Mouse (Mus musculus) thymus, postnatal 36 days (tissue): ENCODE results near the gene Dnaja2.

Source experiments
- DNase-seq, 2 experiments: peaks; one replicate each; pipeline ENCODE4 v3.0.0; 2022; ENCODE audit warnings: mixed read lengths in 2 of 2

The Dnaja2 gene

DNA sequence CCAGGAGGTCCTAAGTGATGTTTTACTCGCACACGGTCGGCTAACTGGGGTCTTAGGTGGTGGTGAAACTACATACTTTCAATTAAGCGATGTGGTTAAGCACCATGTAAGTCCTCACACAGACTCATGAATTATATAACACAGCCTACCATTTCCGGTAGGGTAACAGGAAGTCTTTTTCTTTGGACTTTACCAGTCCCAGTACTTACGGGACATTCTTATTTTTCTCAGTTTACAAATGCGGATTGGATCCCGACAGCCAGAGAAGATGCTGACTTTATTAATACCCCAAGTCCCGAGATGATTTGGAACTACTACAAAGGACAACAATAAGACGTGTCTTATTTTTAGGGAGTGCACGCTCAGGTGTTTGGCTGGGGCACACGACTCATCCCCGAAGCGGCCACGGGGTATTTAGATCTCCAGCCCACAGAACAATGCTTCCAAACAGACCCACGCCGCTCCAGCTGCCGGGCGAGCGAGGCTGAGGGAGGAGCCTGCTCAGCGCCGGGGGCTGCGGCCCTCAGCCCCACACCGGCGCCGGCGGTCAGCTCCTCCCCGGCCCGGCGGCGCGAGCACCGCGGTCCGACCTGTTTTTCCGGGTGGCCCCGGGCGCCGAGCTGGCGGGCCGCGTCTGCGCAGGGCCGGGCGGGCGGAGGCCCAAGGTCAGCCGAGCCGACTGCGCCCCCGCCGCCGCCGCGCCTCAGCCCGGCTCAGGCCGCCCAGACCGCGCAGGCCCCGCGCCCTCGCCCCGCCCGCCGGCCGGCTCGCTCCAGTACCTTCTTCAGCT lies 558 bp downstream of the Dnaja2 start:
- no peak for DNase-seq

DNA sequence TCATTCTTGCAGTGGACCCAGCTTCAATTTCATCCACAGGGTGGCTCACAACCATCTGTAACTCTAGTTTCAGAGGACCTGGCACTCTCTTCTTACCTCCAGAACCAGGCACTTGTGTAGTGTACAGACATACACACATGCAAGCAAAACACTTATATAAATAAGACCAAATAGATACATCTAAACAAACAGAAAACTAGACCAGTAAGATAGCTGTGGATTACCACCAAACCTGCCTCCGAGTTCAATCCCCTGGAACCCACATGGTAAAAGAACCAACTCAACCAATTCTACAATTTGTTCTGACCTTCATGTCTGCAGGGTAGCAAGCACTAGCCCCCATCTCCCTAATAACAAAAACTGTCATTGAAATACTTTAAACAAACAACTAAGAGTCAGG lies 3.2 kb downstream of the Dnaja2 start:
- DNase-seq: no peak

DNA sequence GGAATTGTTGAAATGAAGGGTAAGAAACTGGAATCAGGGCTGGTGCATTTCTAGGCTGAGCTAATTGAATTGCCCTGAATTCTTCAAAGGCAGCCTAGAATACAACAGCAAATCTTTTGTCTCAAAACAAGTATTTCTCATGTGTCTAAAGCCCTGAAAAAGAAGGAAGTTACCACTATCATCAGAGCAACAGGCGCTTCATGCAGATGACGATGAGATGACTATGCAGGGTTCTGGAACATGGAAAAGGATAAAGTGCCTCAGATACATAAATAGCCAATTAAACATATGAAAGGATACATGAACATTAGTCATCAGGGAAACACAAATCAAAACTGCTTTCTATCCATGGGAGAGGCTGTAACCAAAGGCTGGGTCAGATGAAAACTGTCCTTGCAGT lies 18.8 kb downstream of the Dnaja2 start:
- no peak for DNase-seq

DNA sequence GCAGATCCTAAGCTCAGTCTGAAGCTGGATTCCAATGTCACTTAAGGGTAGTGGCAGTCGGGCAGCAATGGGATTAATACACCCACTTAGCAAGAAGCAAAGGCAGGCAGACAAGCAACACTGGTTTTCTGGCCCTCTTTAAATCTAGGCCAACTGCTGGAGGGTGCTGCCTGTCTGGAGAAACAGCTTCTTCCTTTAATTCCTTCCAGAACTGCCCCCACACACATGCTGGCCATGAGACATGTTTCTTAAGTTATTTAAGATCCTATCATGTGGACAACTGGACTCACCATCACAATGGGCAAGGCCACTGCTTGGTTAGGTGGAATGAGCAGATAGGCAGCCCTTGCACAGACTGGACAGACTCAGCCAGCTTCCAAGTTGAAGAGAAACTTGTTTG lies 21.0 kb downstream of the Dnaja2 start:
- no peak for DNase-seq

DNA sequence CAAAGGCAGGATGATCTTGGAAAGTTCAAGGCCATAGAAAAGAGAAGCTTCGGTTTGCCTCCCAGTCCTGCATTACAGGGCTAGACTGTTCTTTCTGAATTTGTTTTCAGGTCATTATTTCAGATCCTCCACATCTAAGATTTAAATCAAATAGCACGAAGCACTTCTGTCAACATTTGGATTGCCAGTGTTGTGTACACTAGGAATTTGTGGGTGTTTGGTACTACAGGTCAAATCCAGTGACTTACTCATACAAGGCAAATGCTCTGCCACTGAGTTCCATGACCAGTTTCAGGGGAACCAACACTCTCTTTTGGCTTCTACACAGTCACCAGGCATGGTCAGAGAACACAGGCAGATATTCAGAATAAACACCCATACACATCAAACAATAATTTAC lies 21.7 kb downstream of the Dnaja2 start:
- no peak for DNase-seq

DNA sequence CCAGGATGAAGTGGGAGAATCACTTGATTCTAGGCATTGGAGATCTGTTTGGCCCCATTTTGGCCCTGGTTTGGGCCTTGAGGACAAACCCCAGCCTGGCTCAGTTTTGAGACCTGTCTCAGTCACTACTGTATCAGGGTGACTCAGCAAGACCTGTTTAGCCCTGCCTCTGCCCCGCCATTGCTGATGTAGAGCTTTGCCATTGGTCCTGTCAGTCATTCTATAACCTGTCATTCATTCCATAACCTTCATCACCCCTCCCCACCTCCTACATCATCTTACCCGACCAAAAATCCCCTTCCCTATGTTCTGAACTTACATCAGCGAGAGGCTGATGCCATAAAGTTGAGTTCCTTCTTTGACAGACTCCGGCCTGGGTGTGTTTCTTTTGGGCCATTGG lies 22.3 kb downstream of the Dnaja2 start:
- DNase-seq: no peak

DNA sequence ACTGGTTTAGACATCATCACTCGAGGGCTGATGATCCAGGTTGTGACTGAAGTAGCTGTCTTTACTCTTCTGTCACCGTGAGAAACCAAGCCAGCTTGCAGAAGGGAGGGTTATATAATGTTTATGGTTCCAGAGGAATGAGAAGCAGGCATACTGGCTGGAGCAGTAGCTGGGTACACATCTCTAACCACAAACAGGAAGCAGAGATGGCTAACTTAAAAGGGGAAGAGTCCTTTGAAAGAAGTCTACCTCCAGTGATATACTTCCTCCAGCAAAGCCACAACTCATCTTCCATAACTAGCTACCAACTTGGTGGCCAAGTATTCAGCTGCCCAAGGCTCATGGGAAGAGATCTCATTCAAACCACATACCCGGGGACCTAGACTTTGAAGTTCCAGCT lies 23.7 kb downstream of the Dnaja2 start:
- no peak for DNase-seq

DNA sequence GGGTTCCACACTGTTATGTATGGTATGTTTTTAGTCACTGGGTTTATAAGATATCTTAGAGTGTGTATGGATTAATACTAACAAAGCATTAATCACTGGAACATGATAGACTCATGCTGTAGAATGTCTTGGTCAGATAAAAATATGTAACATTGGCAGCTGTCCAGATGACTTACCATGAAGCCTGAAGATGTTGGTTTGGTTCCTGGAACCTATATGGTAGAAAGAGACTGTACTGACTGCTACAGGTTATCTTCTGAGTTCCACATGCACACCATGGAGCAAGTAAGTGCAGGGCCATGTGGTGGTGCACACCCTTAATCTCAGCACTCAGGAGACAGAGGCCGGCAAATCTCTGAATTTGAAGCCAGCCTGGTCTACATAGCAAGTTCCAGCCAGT lies 24.4 kb downstream of the Dnaja2 start:
- DNase-seq: no peak

DNA sequence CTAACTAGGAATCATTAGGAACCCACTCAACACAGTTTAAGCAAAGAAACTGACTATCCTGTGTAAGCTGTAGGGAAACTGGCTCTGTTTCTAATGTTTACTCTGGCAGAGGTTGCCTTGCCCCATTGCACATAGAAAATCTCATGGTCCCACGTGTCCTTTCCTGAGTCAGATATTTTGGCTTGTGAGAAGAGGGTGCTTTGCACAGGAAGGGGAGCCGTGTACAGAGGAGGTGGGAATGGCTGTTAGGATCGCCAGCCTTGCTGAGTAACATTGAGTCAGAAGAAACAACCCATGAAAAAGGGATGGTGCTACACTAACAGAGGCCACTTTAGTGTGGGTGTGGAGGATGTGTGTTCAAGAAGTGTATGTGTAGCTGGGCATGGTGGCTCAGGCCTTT lies 26.2 kb downstream of the Dnaja2 start:
- DNase-seq: no peak

DNA sequence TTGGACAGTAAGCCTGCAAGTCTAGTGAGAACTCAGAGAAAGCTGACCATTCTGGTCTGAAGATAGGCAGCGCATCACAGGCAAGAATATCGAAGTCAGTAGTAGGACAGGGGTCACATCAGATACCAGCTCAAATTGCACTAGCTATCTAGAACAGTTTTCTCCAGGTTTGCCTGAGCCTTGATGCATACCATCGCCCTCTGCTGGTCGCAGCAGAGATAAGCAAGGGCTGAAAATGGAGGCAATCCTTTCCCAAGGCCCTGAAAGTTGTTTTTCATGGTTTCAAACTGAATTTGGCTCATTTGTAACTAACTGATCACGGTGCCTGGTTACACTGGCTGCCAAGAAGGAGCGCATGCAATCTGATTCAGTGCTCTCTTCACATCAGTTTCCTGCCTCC lies 29.0 kb downstream of the Dnaja2 start:
- peak; percentile 41 to 49 for DNase-seq

DNA sequence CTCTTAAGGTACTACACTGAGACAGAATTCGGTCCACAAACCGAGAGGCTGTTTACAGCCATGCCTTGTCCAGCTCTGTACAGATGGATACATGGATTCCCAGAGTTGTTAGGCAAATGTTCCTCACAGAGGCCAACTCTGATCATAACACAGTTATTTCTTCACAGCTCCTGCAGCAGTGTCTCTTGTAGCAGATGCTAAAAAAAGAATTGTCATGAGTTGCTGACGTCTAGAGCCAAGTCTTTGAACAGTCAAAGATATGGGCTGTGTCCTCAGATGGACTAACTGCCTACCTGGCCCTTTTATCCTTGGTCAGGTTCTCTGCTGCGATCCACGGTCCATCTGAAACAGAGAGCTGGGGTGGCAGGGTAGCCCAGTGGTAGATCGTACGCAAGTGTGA lies 31.1 kb downstream of the Dnaja2 start:
- no peak for DNase-seq

DNA sequence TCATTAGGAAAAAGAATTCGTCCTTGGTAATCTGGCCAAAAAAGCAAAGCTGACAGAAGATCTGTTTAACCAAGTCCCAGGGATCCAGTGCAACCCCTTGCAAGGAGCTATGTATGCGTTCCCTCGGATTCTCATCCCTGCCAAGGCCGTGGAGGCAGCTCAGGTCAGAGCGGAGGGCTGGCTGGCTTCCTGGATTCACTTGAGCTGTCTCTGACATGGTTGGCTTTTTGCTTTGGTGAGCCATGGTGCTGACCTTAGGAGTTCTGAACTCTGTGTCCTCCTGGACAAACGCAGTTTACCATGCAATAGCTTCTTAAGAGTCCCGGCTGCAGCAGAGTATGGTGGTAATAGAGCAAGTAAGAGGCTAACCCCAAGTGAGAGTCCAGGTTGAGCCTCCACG lies 33.8 kb downstream of the Dnaja2 start:
- DNase-seq: no peak

DNA sequence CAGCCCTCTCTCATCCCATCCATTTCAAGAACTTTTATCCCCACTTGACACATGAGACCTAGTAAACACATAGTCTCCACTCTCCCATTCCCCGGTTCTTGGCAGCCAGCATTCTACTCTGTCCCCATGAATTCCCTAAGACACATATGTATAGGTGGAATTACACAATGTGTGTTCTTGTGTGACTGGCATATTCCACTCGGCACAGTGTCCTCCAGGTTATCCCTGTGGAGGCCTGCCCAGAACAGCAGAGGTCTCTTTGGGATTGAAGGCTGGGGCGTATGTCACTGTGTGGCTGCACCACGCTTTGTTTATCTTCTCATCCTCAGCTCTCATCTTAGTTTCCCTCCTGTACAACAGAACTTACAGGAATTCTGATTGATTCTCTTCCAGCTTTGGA lies 34.6 kb downstream of the Dnaja2 start:
- no peak for DNase-seq

DNA sequence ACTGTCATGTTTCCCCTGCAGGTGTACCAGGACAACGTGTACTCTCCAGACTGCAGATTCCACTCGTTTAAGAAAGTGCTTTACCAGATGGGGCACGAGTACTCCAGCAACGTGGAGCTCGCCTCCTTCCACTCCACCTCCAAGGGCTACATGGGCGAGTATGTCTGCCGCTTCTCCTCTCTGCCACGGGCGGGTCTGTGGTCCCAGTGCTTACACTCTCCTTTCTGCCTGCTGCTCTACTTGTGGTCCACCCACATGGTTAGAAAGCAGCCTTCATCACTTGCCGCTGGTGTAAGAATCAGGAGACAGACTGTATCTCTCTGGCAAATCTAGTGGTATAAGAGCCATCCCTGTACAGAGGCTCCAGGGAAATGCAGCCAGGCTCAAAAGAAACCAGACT lies 37.2 kb downstream of the Dnaja2 start:
- DNase-seq: no peak

DNA sequence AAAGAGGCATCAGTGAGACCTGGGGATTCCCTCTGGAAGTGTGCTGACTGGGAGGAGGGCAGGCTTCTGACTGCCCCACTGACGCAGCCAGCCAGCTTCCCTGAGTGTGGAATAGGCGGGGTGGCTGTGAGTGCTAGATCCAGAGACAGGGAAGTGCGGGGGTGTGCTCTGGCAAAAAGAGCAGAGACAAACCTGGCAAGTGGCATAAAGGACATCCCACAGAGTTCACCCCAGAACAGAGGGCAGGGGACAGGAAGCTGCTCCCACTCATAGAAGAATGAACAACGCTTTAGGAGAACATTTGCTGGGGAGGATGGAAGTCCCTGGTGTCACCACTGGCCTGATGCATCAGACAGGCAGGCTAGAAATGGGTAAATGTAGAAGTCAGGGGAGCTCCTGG lies 37.8 kb downstream of the Dnaja2 start:
- no peak for DNase-seq

DNA sequence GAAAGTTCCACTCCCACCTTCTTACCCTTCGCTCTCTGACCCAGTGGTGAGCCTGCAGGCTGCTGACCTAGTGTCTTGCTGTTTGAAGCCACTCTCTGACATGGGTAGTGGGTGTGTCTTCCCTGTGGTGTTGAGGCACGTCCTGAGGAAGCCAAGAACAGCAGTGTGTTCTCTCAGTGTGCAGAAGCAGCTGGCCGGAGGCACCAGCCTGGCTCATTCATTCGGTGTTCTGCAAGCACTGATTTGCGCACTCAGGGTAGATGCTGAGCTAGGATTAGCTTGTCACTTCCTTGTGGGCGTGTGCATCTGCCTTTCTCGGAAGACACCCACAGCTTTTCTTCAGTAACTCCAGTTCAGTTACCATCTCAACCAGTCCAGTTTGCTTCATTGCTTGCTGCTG lies 39.8 kb downstream of the Dnaja2 start:
- DNase-seq: no peak

DNA sequence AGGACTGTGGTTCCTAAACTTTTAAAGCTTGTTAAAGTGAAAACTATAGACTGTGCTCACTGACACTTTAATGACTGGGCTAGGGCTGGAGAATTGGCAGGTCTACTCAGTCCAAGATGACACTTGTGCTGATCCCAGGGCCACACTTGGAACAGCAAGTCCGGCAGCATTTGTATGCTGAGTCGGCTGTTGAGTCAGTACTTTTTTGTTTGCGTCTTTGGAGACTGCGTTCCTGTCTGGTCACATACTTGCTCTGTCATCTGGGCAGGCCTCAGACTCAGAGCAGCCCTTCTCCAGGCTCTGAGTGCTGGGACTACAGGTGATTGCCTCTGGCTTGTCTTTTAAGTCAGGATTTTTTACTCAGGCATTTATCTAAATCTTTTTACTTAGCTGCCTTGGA lies 41.9 kb downstream of the Dnaja2 start:
- DNase-seq: no peak

DNA sequence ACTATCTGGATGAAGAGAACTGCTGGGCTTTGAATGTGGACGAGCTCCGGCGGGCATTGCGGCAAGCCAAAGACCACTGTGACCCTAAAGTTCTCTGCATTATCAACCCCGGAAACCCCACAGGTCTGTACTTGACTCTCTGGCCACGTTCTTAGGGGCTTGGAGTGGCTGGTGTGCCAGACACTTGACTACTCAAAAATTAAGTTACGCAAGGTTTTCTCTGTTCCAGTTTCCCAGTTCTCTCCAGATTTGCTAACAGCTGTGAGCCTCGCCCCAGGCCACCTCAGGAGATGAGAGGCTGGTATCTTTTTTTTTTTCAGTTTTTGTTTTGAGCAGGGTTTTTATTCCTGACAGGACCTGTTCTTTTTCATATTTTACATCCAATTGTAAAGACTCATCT lies 42.9 kb downstream of the Dnaja2 start:
- no peak for DNase-seq

DNA sequence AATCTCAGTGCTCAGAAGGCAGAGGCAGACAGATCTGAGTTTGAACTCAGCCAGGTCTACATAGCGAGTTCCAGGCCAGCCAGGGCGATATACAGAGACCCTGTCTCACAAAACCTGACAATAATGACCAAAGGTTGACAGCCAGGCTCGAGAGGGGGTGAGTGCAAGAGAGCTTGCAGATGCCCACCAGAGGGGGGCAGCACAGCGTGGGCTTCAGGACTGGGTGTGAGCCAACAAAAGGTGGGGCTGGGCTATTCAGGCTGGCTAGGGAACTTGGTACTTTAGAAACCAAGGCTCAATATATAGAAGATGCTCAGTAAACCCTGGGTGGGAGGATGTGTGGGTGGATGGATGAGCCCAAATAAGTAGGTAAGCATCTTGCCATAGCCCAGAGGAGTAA lies 46.5 kb downstream of the Dnaja2 start:
- no peak for DNase-seq

DNA sequence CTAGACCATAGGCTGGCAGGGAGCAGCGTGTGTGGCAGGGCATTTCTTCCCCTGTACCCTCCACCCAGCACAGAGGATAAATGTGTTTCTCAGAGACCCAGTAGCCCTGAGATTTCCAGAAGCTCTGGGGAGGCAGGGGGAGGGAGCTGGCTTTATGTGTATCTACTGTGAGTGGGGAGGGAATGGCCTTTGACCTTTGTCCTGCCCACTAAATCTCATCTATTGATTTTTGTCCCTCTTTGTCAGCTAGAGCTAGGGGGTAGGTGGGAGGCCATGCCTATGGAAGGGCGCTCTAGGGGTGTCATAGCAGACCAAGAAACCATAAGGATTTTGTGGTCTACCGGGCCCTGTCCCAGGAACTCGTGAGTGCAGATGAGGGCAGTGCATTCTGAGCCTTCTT lies 48.5 kb downstream of the Dnaja2 start:
- DNase-seq: no peak

DNA sequence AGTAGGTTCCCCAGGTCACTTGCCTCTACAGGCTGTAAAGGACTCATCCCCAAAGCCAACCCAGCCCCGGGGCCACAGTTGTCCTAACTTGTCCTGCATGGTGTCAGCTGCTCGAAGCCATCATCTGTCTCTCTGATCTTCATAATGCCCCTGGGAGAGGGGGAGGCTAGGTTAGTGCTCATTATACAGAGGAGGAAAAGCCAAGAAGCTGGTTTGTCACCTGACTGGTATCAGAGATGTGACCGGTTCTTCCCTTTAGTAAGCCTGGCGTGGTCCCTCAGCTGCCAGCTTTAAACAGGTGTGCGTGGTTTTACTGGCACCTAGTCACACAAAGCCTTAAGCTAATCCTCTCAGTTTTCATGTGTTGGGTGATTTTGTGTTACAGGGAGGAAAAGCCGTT lies 50.4 kb downstream of the Dnaja2 start:
- no peak for DNase-seq

DNA sequence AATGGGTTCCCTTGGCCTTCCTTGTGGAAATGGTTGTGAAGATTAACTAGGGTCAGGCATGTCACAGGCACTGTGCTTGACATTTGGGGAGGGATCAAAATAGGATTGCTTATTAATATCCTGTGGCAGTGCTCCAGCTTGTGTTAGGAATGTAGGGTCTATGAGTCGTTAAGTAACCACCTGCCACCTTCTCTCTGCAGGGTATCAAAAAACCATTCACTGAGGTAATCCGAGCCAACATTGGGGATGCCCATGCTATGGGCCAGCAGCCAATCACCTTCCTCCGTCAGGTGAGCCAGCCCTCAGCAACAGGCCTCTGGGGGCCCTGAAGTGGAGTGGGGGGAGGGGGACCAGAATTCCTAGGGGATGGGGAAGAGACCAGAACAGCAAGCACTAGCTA lies 52.1 kb downstream of the Dnaja2 start:
- DNase-seq: no peak

DNA sequence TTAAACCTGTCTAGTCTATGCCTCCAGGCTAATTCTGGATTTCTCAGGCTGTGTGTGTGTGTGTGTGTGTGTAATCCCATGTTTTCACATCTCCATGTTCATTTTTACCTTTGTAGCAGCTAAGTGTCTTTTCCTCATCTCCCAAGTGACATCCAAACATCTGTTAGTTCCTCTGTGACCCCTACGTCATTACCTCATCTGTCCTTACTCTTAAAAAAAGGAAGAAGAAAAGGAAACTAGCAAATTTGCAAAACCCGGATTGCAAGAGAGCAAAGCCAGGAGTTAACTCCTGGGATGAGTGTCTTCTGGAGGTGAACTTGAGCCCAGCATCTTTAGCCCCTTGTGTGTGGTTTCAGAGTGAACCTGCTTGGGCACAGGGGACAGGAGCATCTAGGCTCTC lies 52.8 kb downstream of the Dnaja2 start:
- no peak for DNase-seq

DNA sequence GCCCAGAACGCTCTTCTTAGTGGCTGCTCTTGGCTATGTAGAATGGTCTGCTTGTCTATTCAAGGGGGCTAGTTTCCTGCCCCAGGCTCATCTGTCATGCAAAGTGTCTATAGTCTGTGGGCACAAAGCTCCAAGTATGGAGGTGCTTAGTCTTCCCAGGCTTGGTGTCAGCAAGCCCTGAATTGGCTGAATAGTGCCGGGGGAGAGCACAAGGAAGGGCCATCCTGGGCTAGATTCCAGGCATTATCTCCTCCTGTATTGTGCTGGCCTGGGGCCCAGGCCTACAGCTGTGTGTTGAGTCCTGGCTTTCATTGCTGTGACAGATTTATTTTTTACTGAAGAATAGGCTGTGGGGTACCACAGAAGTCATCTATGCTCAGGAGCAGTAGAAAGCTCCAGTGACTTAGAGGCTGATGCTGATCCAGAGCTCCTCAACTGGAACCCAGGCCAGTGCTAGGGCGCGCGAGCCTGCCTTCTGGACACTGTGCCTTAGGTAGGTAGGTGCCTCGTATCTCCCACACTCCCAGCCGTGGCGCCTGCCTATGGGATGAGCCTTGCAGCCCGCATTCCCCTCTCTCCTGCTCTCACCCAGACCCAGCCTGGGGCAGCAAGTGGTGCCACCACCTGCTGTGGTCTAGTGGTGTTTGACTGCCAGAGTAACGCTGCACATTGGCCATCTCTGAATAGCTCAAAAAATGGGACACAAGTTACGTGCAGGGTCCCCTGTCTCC lies 54.0 kb downstream of the Dnaja2 start:
- DNase-seq: no peak

DNA sequence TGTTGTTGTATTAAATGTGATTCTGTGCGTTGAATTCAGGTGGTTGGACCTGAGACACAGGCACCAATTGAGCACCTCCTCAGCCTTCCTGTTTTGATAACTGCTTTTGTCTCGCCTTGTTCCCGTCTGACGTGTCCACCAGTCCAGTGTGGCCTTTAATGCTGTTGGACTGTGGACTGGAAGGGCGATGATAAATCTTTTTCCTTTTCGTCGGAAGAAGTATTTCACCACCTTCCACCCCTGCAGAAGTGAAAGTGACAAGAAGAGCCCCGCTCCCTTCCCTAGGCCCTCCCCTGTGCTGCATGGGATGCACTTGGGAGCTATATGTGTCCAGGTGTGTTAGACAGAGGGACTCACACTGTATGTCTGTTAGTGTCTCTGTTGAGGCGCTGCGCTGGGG lies 54.7 kb downstream of the Dnaja2 start:
- no peak for DNase-seq
